Mouse (Mus musculus): Measurements from ENCODE around the gene Tmem136.

DNA sequence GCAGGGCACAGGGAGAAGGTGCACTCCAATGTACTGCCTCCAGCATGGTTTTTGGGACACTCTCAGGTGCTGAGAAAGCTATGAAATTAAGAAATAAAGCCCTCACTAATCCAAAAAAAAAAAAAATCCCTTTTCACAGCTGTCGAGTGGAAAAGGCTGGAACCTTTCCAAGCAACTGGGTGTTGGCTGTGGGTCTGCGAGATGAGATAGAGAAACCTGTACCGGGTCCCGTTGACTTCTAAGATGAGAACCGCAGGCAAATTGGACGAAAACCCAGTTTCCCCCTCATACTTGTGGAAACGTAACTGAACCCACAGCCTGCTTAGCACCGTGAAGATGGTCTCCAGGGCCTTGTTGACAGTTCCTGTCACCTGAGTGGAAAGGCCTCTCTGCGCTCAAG is 34.6 kb upstream of the Tmem136 start:
- TF ChIP-seq MYOG (IDR thresholded peaks at IDR 0.05; ENCODE audit: control insufficient read depth, extremely low read depth, insufficient read length) (no peak), CTCF (IDR thresholded peaks at IDR 0.05; ENCODE audit: control insufficient read depth, insufficient read depth, insufficient read length) (no peak), USF1 (IDR thresholded peaks at IDR 0.05; ENCODE audit: low read depth) (no peak), MYOD1 (IDR thresholded peaks at IDR 0.05; ENCODE audit: control insufficient read depth, insufficient read length, low read depth) (no peak), CEBPB (IDR thresholded peaks at IDR 0.05; ENCODE audit: low read depth) (no peak)
